Mouse (Mus musculus): ENCODE measurements at regions not wholly inside any gene's neighbourhood (a gene's known extent, or its start where the extent isn't known, plus 50 kb on each side); places are given as distances from the start of the nearest gene placed in this dataset.
A peak's percentile ranks its signal among the peaks of the same experiment; 100 is the strongest.

GRCm38 (mm10) chr13:71334925-71335324 lies 493.3 kb upstream of the Adamts16 start:
- DNase-seq, result no peak

- DNase-seq, result no peak
Measured at GRCm38 (mm10) chr13:71333146-71333545, 491.5 kb upstream of the Adamts16 start.

- no peak for DNase-seq
Measured at GRCm38 (mm10) chr13:71330321-71330720, 488.7 kb upstream of the Adamts16 start.

GRCm38 (mm10) chr13:71327802-71328753 lies 486.5 kb upstream of the Adamts16 start:
- no peak for DNase-seq

GRCm38 (mm10) chr13:71320489-71320888 lies 478.9 kb upstream of the Adamts16 start:
- no peak for DNase-seq

GRCm38 (mm10) chr13:71303956-71304355 lies 462.3 kb upstream of the Adamts16 start:
- no peak for DNase-seq

GRCm38 (mm10) chr13:71275991-71276390 lies 434.4 kb upstream of the Adamts16 start:
- no peak for DNase-seq

- no peak for DNase-seq
Measured at GRCm38 (mm10) chr13:71274139-71274538, 432.5 kb upstream of the Adamts16 start.

GRCm38 (mm10) chr13:71273485-71273884 lies 431.9 kb upstream of the Adamts16 start:
- no peak for DNase-seq

GRCm38 (mm10) chr13:71273067-71273466 lies 431.5 kb upstream of the Adamts16 start:
- DNase-seq, result no peak

GRCm38 (mm10) chr13:71272431-71272830 lies 430.8 kb upstream of the Adamts16 start:
- no peak for DNase-seq

GRCm38 (mm10) chr13:71271727-71272418 lies 430.3 kb upstream of the Adamts16 start:
- DNase-seq, result no peak

- no peak for DNase-seq
Measured at GRCm38 (mm10) chr13:71270370-71270769, 428.8 kb upstream of the Adamts16 start.

- DNase-seq, result no peak
Measured at GRCm38 (mm10) chr13:71269496-71269895, 427.9 kb upstream of the Adamts16 start.

GRCm38 (mm10) chr13:71263315-71263878 lies 421.8 kb upstream of the Adamts16 start:
- DNase-seq, result no peak

- DNase-seq, result no peak
Measured at GRCm38 (mm10) chr13:71262575-71263295, 421.1 kb upstream of the Adamts16 start.

- DNase-seq, result no peak
Measured at GRCm38 (mm10) chr13:71254016-71254415, 412.4 kb upstream of the Adamts16 start.

GRCm38 (mm10) chr13:71248261-71249031 lies 406.8 kb upstream of the Adamts16 start:
- peak in 1 of 2 experiments; percentile 1 for DNase-seq

GRCm38 (mm10) chr13:71247241-71247640 lies 405.6 kb upstream of the Adamts16 start:
- DNase-seq, result no peak

GRCm38 (mm10) chr13:71245326-71245725 lies 403.7 kb upstream of the Adamts16 start:
- DNase-seq, result no peak

- DNase-seq, result no peak
Measured at GRCm38 (mm10) chr13:71239782-71240181, 398.2 kb upstream of the Adamts16 start.

GRCm38 (mm10) chr13:71235338-71235737 lies 393.7 kb upstream of the Adamts16 start:
- no peak for DNase-seq
